Mouse (Mus musculus) embryonic fibroblast, embryonic 13.5 days (primary cell): ENCODE data around the gene Creb3l1. TPM values are rescaled to one million over a fixed set of nuclear protein-coding genes. Genes with fewer than 3 reads are reported as not detected.

Experiments
- H3K27ac ChIP-seq: 2 replicates; pipeline ENCODE4 v1.5.1; 2012; ENCODE audit warnings: low read length, control low read depth, inconsistent platforms; ENCODE audit not compliant: insufficient read depth
- H3K4me1 ChIP-seq: 2 replicates; pipeline ENCODE4 v1.6.1; 2011; ENCODE audit warnings: low read length; ENCODE audit not compliant: control insufficient read depth, insufficient read depth
- H3K4me3 ChIP-seq: 2 replicates; pipeline ENCODE4 v1.5.1; 2011; ENCODE audit warnings: mild to moderate bottlenecking, control low read depth, low read length; ENCODE audit not compliant: insufficient read depth
- CTCF ChIP-seq: IDR thresholded peaks from 2 replicates; pipeline ENCODE4 v1.5.1; 2011; ENCODE audit warnings: mild to moderate bottlenecking, control low read depth, low read length, moderate library complexity, borderline replicate concordance; ENCODE audit not compliant: insufficient read depth
- POLR2A ChIP-seq: IDR thresholded peaks from 2 replicates; pipeline ENCODE4 v1.6.1; 2011; ENCODE audit warnings: low read depth, mild to moderate bottlenecking, control low read depth, low read length, moderate library complexity
- polyA plus RNA-seq: library from polyadenylated mRNA; stranded (reverse); fragments of >200 nt; gene quantifications from 2 replicates; pipeline ENCODE4 v1.2.4, GENCODE M21; 2011; ENCODE audit warnings: low read depth; ENCODE audit not compliant: missing spikeins, insufficient read length

Gene Creb3l1
- 101 and 119 TPM in 2 replicates for polyA plus RNA-seq

GRCm38 (mm10) chr2:92024274-92024672, at the start of gene Creb3l1:
TSS of gene Creb3l1 (minus strand) at chr2:92024502.
- Histone ChIP-seq H3K27ac (peak within 1 kb of the TSS; percentile 76), H3K4me1 (peaks cover 8% of the 10 kb centered on the region; the same call in 1 of the 2 replicates), H3K4me3 (peak within 1 kb of the TSS; percentile 94)
- peak; percentile 77 for TF ChIP-seq POLR2A
- TF ChIP-seq CTCF: no peak

GRCm38 (mm10) chr2:92071143-92071542, 46.8 kb upstream of the Creb3l1 start:
- no peak for TF ChIP-seq POLR2A
- no peak for TF ChIP-seq CTCF
- Histone ChIP-seq H3K4me3 (no peak overlapping the region), H3K4me1 (0 out of 2 replicates have a peak, but pooled peaks cover 2% of the 10 kb centered on the region), H3K27ac (no peak overlapping the region)

GRCm38 (mm10) chr2:92069630-92070029, 45.3 kb upstream of the Creb3l1 start:
- H3K4me3 ChIP-seq: no peak overlapping the region
- H3K27ac ChIP-seq: no peak overlapping the region
- 0 out of 2 replicates have a peak, but pooled peaks cover 2% of the 10 kb centered on the region for H3K4me1 ChIP-seq
- TF ChIP-seq CTCF (no peak), POLR2A (no peak)

GRCm38 (mm10) chr2:92067600-92067999, 43.3 kb upstream of the Creb3l1 start:
- H3K27ac ChIP-seq: no peak overlapping the region
- no peak for TF ChIP-seq POLR2A
- TF ChIP-seq CTCF: no peak
- H3K4me3 ChIP-seq: no peak overlapping the region
- 0 out of 2 replicates have a peak, but pooled peaks cover 2% of the 10 kb centered on the region for H3K4me1 ChIP-seq

- 0 out of 2 replicates have a peak, but pooled peaks cover 2% of the 10 kb centered on the region for H3K4me1 ChIP-seq
These were observed 42.6 kb upstream of the Creb3l1 start for GRCm38 (mm10) chr2:92066899-92067298.

GRCm38 (mm10) chr2:92065938-92066337, 41.6 kb upstream of the Creb3l1 start:
- H3K27ac ChIP-seq: no peak overlapping the region
- TF ChIP-seq POLR2A: no peak
- TF ChIP-seq CTCF: no peak
- H3K4me3 ChIP-seq: no peak overlapping the region
- 0 out of 2 replicates have a peak, but pooled peaks cover 2% of the 10 kb centered on the region for H3K4me1 ChIP-seq

More at GRCm38 (mm10) chr2:92066899-92067298, 42.6 kb upstream of the Creb3l1 start:
- Histone ChIP-seq H3K27ac (no peak overlapping the region), H3K4me3 (no peak overlapping the region)
- TF ChIP-seq CTCF (no peak), POLR2A (no peak)

- TF ChIP-seq CTCF (no peak), POLR2A (no peak)
- H3K27ac ChIP-seq: no peak overlapping the region
- H3K4me1 ChIP-seq: 0 out of 2 replicates have a peak, but pooled peaks cover 2% of the 10 kb centered on the region
- H3K4me3 ChIP-seq: no peak overlapping the region
These were observed 41.1 kb upstream of the Creb3l1 start for GRCm38 (mm10) chr2:92065269-92065888.

- no peak overlapping the region for H3K4me3 ChIP-seq
- 0 out of 2 replicates have a peak, but pooled peaks cover 4% of the 10 kb centered on the region for H3K4me1 ChIP-seq
- no peak overlapping the region for H3K27ac ChIP-seq
- TF ChIP-seq POLR2A (no peak), CTCF (no peak)
These were observed 38.8 kb upstream of the Creb3l1 start for GRCm38 (mm10) chr2:92063106-92063505.

- H3K4me1 ChIP-seq: peaks cover 5% of the 10 kb centered on the region
- no peak overlapping the region for H3K27ac ChIP-seq
- no peak overlapping the region for H3K4me3 ChIP-seq
- TF ChIP-seq CTCF (no peak), POLR2A (no peak)
These were observed 37.0 kb upstream of the Creb3l1 start for GRCm38 (mm10) chr2:92061337-92061736.

GRCm38 (mm10) chr2:92060291-92060690, 36.0 kb upstream of the Creb3l1 start:
- peak overlapping the region; percentile 37; the same call in 1 of the 2 replicates for H3K4me3 ChIP-seq
- no peak for TF ChIP-seq CTCF
- H3K27ac ChIP-seq: no peak overlapping the region
- H3K4me1 ChIP-seq: peaks cover 5% of the 10 kb centered on the region
